Mouse (Mus musculus): ENCODE data around the gene Scube1.

DNA sequence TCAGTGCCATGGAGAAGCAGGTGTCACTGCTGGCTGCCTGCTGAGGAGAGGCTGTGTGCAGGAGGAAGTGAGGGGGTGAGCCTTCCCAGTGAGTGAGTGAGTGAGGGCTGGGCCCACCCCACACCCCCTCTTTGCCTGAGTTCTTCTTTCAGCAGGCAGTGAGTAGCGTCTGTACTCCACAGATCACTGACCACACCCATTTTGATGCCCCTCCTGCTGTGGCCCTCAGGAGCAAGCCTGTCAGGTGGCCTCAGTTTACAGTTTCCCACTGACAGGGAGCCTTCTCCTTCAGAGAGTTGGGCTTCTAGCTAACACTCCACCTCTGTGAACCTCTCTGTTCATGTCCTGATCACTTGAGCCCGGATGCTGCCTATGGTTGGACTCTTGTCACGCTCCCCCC is 89.6 kb downstream of the Scube1 start:
- TF ChIP-seq EP300 (IDR thresholded peaks at IDR 0.05; ENCODE audit: low read depth in 1 of 2, low read length in 2 of 2) (no peak), CTCF (IDR thresholded peaks at IDR 0.05 in 2 of 3, conservative IDR thresholded peaks at IDR 0.05 in 1 of 3; ENCODE audit: control insufficient read depth in 1 of 3, insufficient read depth in 1 of 3, low read depth in 2 of 3, low read length in 3 of 3, poor library complexity in 1 of 3, severe bottlenecking in 1 of 3) (no peak), GATA1 (IDR thresholded peaks at IDR 0.05; ENCODE audit: low read depth, low read length) (no peak), CHD2 (IDR thresholded peaks at IDR 0.05; ENCODE audit: low read length) (no peak), RCOR1 (IDR thresholded peaks at IDR 0.05; ENCODE audit: low read depth, low read length) (no peak), POLR2AphosphoS2 (IDR thresholded peaks at IDR 0.05; ENCODE audit: low read length) (no peak), ZMIZ1 (IDR thresholded peaks at IDR 0.05; ENCODE audit: low read depth, low read length) (no peak), JUND (IDR thresholded peaks at IDR 0.05; ENCODE audit: low read depth, low read length) (no peak), SIN3A (IDR thresholded peaks at IDR 0.05; ENCODE audit: low read length) (no peak), CHD1 (IDR thresholded peaks at IDR 0.05; ENCODE audit: low read depth, low read length) (no peak)
